Mouse (Mus musculus): ENCODE measurements around the gene Rad18.

GRCm38 (mm10) chr6:112586999-112587398 lies 109.5 kb downstream of the Rad18 start:
- TF ChIP-seq USF1 (IDR thresholded peaks at IDR 0.05; ENCODE audit: low read depth, low read length), result no peak
- no peak for TF ChIP-seq ETS1 (conservative IDR thresholded peaks at IDR 0.05; ENCODE audit: low read depth, low read length)
- TF ChIP-seq EP300 (IDR thresholded peaks at IDR 0.05; ENCODE audit: low read length), result no peak
- TF ChIP-seq CTCF (conservative IDR thresholded peaks at IDR 0.05 in 1 of 2, IDR thresholded peaks at IDR 0.05 in 1 of 2; ENCODE audit: low read depth in 2 of 2, low read length in 2 of 2), result no peak
- TF ChIP-seq TCF12 (IDR thresholded peaks at IDR 0.05; ENCODE audit: low read depth, low read length), result no peak
- TF ChIP-seq POLR2A (IDR thresholded peaks at IDR 0.05; ENCODE audit: low read depth, low read length), result no peak
- TF ChIP-seq HCFC1 (IDR thresholded peaks at IDR 0.05; ENCODE audit: low read depth, low read length), result no peak
- TF ChIP-seq ZNF384 (IDR thresholded peaks at IDR 0.05; ENCODE audit: low read depth, low read length), result no peak
- TF ChIP-seq KAT2A (IDR thresholded peaks at IDR 0.05; ENCODE audit: insufficient replicate concordance, low read length), result no peak
- no peak for TF ChIP-seq MEF2A (IDR thresholded peaks at IDR 0.05; ENCODE audit: borderline replicate concordance, low read depth, low read length)
- TF ChIP-seq MAX (IDR thresholded peaks at IDR 0.05; ENCODE audit: low read length), result no peak
